Mouse (Mus musculus) limb, embryonic 15.5 days (tissue): ENCODE measurements around the gene Ech1. TPM values are rescaled to one million over a fixed set of nuclear protein-coding genes. Genes with fewer than 3 reads are reported as not detected.

Source experiments
- ATAC-seq: fragments of 200-750 bp; cut with Nextera tagmentation; 2 replicates; pipeline ENCODE4 v1.8.0; 2017; ENCODE audit warnings: low read depth, moderate TSS enrichment; ENCODE audit not compliant: insufficient number of reproducible peaks, low FRiP score, low TSS enrichment
- H3K27ac ChIP-seq: fragments of 300-500 bp; sonication (generic); 2 replicates; pipeline ENCODE4 v1.5.1; 2015; ENCODE audit warnings: moderate library complexity, mild to moderate bottlenecking, inconsistent platforms
- H3K27me3 ChIP-seq: fragments of 300-500 bp; sonication (generic); 2 replicates; pipeline ENCODE4 v1.6.1; 2015; ENCODE audit warnings: inconsistent platforms
- H3K36me3 ChIP-seq: fragments of 300-500 bp; sonication (generic); 2 replicates; pipeline ENCODE4 v1.6.1; 2015; ENCODE audit warnings: inconsistent platforms
- H3K4me1 ChIP-seq: fragments of 300-500 bp; sonication (generic); 2 replicates; pipeline ENCODE4 v1.6.1; 2015; ENCODE audit warnings: inconsistent platforms
- H3K4me2 ChIP-seq: fragments of 300-500 bp; sonication (generic); 2 replicates; pipeline ENCODE4 v1.6.1; 2015; ENCODE audit warnings: mild to moderate bottlenecking, inconsistent platforms
- H3K4me3 ChIP-seq: fragments of 300-500 bp; sonication (generic); 2 replicates; pipeline ENCODE4 v1.5.1; 2015; ENCODE audit warnings: mild to moderate bottlenecking, inconsistent platforms
- H3K9ac ChIP-seq: fragments of 300-500 bp; sonication (generic); 2 replicates; pipeline ENCODE4 v1.6.1; 2015; ENCODE audit warnings: inconsistent platforms
- H3K9me3 ChIP-seq: fragments of 300-500 bp; sonication (generic); 2 replicates; pipeline ENCODE4 v1.6.1; 2016; ENCODE audit warnings: inconsistent platforms
- WGBS: fragments of 180-500 bp; shearing (Covaris S2); methylation state at CpG from one replicate; pipeline ENCODE4 v1.1.7; 2015; 5-methylcytosine and 5-hydroxymethylcytosine counted together
- polyA plus RNA-seq: library from polyadenylated mRNA; unstranded; fragments of >200 nt; fragmentation: Nextera tagmentation; extraction: Ambion mirVana; gene quantifications from 2 replicates; pipeline ENCODE4 v1.2.1, GENCODE M21; 2015

Gene Ech1
- polyA plus RNA-seq: 217 and 232 TPM in 2 replicates

GRCm38 (mm10) chr7:28824941-28825685 lies at the start of gene Ech1:
Ech1 (plus strand) TSS chr7:28825217.
- 1% methylated on average over 33 of the region's 33 CpGs for WGBS
- peaks cover 26% of the 10 kb centered on the region for H3K4me1 ChIP-seq

GRCm38 (mm10) chr7:28778825-28779224 lies 46.2 kb upstream of the Ech1 start:
- H3K4me1 ChIP-seq: peaks cover 7% of the 10 kb centered on the region
- H3K4me2 ChIP-seq: no peak overlapping the region
- H3K27ac ChIP-seq: no peak overlapping the region
- no peaks in the 10 kb centered on the region for H3K27me3 ChIP-seq
- H3K36me3 ChIP-seq: peaks cover 62% of the 10 kb centered on the region
- no peak for ATAC-seq
- 85% methylated on average over 9 of the region's 9 CpGs for WGBS
- H3K4me3 ChIP-seq: no peak overlapping the region
- no peak overlapping the region for H3K9ac ChIP-seq
- H3K9me3 ChIP-seq: no peaks in the 10 kb centered on the region

More at GRCm38 (mm10) chr7:28824941-28825685, at the start of gene Ech1:
- Histone ChIP-seq H3K4me3 (peak within 1 kb of the TSS; percentile 49), H3K36me3 (peaks cover 42% of the 10 kb centered on the region), H3K9me3 (no peaks in the 10 kb centered on the region), H3K27me3 (no peaks in the 10 kb centered on the region), H3K4me2 (peak within 1 kb of the TSS; percentile 52), H3K9ac (peak within 1 kb of the TSS; percentile 52), H3K27ac (peak within 1 kb of the TSS; percentile 92)
- peak; percentile 61; the same call in 1 of the 2 replicates for ATAC-seq

- WGBS: 42% methylated on average over 6 of the region's 6 CpGs
- ATAC-seq: 0 out of 2 replicates have a peak, but pooled peaks have one; percentile 45
- no peaks in the 10 kb centered on the region for H3K27me3 ChIP-seq
- no peaks in the 10 kb centered on the region for H3K9me3 ChIP-seq
- peaks cover 7% of the 10 kb centered on the region for H3K4me1 ChIP-seq
- H3K4me2 ChIP-seq: no peak overlapping the region
- H3K9ac ChIP-seq: no peak overlapping the region
- peaks cover 60% of the 10 kb centered on the region for H3K36me3 ChIP-seq
- peak overlapping the region; percentile 73 for H3K27ac ChIP-seq
- no peak overlapping the region for H3K4me3 ChIP-seq
These were observed 44.9 kb upstream of the Ech1 start for GRCm38 (mm10) chr7:28780067-28780658.

GRCm38 (mm10) chr7:28780857-28781256 lies 44.2 kb upstream of the Ech1 start:
- WGBS: 64% methylated on average over 7 of the region's 7 CpGs
- Histone ChIP-seq H3K9me3 (no peaks in the 10 kb centered on the region), H3K27me3 (no peaks in the 10 kb centered on the region), H3K9ac (no peak overlapping the region), H3K4me1 (peaks cover 7% of the 10 kb centered on the region), H3K27ac (peak overlapping the region; percentile 73), H3K4me3 (no peak overlapping the region), H3K36me3 (peaks cover 60% of the 10 kb centered on the region), H3K4me2 (no peak overlapping the region)
- no peak for ATAC-seq

DNA sequence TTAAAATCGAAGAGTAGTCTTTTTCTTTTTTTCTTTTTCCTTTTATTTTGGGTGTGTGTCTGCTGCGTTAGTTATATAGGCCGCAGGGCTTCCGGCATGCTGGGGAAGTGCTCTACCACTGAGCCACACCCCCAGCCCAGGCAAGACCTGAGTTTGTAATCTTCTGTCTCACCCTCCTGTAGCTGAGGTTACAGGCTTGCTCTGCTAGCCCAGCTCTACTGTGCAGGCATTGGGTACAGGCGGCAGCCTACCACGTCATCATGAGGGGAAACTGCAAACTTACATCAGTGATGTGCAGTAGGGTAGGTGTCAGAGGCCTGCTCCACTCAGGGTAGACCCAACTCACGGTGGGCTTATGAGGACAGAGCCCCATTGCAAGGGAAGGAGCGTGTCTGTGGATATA lies 43.8 kb upstream of the Ech1 start:
- WGBS: 82% methylated on average over 8 of the region's 8 CpGs
- Histone ChIP-seq H3K9ac (no peak overlapping the region), H3K27ac (peak overlapping the region; percentile 73; the same call in 1 of the 2 replicates), H3K9me3 (no peaks in the 10 kb centered on the region), H3K4me3 (no peak overlapping the region), H3K4me2 (no peak overlapping the region), H3K4me1 (peaks cover 7% of the 10 kb centered on the region), H3K27me3 (no peaks in the 10 kb centered on the region), H3K36me3 (peaks cover 59% of the 10 kb centered on the region)
- ATAC-seq: no peak

GRCm38 (mm10) chr7:28785161-28785560 lies 39.9 kb upstream of the Ech1 start:
- peaks cover 53% of the 10 kb centered on the region for H3K36me3 ChIP-seq
- no peaks in the 10 kb centered on the region for H3K9me3 ChIP-seq
- no peak for ATAC-seq
- H3K27me3 ChIP-seq: no peaks in the 10 kb centered on the region
- H3K27ac ChIP-seq: no peak overlapping the region
- no peak overlapping the region for H3K9ac ChIP-seq
- peaks cover 25% of the 10 kb centered on the region for H3K4me1 ChIP-seq
- WGBS: 67% methylated on average over 5 of the region's 5 CpGs
- H3K4me2 ChIP-seq: no peak overlapping the region
- no peak overlapping the region for H3K4me3 ChIP-seq

GRCm38 (mm10) chr7:28787884-28788283 lies 37.1 kb upstream of the Ech1 start:
- Histone ChIP-seq H3K4me3 (no peak overlapping the region), H3K27me3 (no peaks in the 10 kb centered on the region), H3K9me3 (no peaks in the 10 kb centered on the region), H3K9ac (no peak overlapping the region), H3K36me3 (peaks cover 42% of the 10 kb centered on the region), H3K27ac (no peak overlapping the region; the same call in 1 of the 2 replicates), H3K4me1 (peaks cover 27% of the 10 kb centered on the region), H3K4me2 (no peak overlapping the region)
- WGBS: 88% methylated on average over 9 of the region's 9 CpGs
- no peak for ATAC-seq

DNA sequence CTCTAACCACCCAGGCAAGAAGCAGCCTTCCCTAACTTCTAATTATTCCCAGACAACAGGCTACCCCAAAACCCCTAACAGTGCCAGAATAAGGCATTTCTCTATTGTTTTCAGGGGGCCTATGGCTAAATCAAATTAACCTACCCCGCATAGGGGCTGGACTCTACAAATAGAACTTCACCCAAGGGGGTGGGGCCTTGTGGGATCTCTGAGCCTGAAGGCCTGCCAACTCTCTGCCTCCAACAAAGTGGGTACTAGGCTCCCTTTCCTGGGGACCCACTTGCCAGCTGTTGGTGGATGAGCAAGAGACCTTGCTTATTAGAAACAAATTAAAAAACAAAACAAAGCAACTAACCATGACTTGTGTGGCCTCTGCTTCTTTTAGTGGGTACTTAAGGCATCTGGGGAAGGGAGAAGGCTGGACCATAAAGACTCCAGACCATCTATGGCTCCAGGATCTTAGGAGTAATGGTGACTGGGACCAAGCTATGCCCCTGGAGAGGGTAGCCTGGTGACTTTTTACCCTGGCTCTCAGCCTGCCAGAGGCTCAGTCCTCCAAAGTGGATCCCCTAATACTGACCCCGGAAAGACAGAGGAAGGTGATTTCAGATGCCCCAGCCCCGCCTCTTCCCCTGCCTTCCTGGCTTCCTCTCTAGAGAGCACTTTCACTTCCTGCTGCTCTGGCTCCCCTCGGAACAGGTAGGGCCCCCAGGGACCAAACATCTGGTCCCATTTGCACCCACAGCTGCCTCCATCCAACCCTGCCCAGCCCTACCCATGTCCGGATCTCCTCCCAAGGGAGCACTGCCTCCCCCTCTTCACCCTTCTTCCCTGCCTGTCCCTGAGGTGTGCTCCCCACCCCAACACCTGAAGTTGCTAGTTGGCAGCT lies 36.5 kb upstream of the Ech1 start, which contains the start of gene Rinl:
TSS of gene Rinl (plus strand) at position 663 of the 889 bp plus-strand sequence.
- H3K27me3 ChIP-seq: no peaks in the 10 kb centered on the region
- H3K4me3 ChIP-seq: no peak within 1 kb of the TSS
- ATAC-seq: no peak
- H3K9ac ChIP-seq: no peak within 1 kb of the TSS
- peaks cover 39% of the 10 kb centered on the region for H3K36me3 ChIP-seq
- peak within 1 kb of the TSS; percentile 40 for H3K27ac ChIP-seq
- H3K4me1 ChIP-seq: peaks cover 27% of the 10 kb centered on the region
- H3K4me2 ChIP-seq: no peak within 1 kb of the TSS
- WGBS: 53% methylated on average over 5 of the region's 5 CpGs
- no peaks in the 10 kb centered on the region for H3K9me3 ChIP-seq

- Histone ChIP-seq H3K4me3 (no peak overlapping the region), H3K4me2 (no peak overlapping the region), H3K4me1 (peaks cover 27% of the 10 kb centered on the region), H3K27me3 (no peaks in the 10 kb centered on the region), H3K9ac (no peak overlapping the region), H3K27ac (peak overlapping the region; percentile 40), H3K36me3 (peaks cover 32% of the 10 kb centered on the region), H3K9me3 (no peaks in the 10 kb centered on the region)
- WGBS: 42% methylated on average over 3 of the region's 3 CpGs
- no peak for ATAC-seq
These were observed 35.8 kb upstream of the Ech1 start for GRCm38 (mm10) chr7:28789235-28789634.

DNA sequence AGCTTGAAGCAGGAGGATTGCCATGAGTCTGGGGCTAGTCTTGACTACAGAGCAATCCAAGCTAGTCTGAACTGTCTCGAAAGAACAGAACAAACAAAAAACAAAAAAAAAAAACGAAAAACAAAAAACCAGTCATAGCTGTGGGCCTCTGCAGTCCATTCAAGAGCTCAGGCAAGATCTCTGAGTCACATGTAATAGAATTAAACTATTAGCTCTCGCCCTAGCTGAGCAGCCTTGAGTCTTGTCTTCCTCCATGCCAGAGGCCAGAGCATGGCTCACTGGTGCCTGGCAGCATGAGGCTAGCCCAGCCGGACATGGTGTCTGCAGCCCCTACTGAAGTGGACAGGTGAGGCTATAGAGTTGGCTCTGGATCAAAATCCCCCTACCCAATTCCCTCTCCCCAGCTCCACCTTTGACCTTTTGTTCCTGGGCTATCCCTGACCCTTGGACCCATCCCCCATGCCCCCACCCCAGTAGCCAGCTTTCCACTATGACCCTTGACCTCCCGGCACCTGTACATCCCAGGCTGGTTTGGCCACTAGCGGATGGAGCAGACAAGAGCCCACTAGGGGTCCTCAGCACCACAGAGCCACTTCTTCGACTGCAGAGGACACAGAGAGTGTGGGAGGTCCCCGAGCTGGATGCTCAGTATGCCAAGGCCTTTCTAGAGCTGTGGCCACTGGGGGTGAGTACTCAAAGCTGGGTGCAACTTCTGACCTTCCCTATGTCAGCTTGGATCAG lies 34.8 kb upstream of the Ech1 start:
- Histone ChIP-seq H3K27ac (peak overlapping the region; percentile 40), H3K36me3 (peaks cover 25% of the 10 kb centered on the region)

DNA sequence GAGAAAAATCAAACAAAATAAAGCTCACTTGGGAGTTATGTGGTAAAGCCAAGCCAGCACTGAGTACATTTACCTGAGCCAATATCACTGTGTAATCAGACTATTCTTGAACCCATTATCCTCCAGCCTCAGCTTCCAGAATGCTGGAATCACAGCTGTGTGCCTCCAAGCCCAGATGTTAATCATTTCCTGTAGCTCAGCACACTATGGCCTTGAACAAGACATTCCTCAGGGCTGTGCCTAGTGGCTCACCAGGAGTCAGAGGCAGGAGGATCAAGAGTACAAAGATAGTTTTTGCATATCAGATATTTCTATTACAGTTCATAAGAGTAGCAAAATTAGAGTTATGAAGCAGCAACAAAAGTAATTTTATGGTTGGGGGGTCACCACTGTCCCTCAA lies 33.3 kb upstream of the Ech1 start:
- peaks cover 35% of the 10 kb centered on the region for H3K4me1 ChIP-seq
- peaks cover 13% of the 10 kb centered on the region for H3K36me3 ChIP-seq
- H3K4me3 ChIP-seq: no peak overlapping the region
- no peak overlapping the region for H3K4me2 ChIP-seq
- ATAC-seq: no peak
- no peak overlapping the region for H3K9ac ChIP-seq
- no peak overlapping the region for H3K27ac ChIP-seq
- no peaks in the 10 kb centered on the region for H3K27me3 ChIP-seq
- no peaks in the 10 kb centered on the region for H3K9me3 ChIP-seq

More for the DNA sequence above, 34.8 kb upstream of the Ech1 start:
- H3K27me3 ChIP-seq: no peaks in the 10 kb centered on the region
- no peaks in the 10 kb centered on the region for H3K9me3 ChIP-seq
- no peak for ATAC-seq
- peaks cover 27% of the 10 kb centered on the region for H3K4me1 ChIP-seq
- H3K4me3 ChIP-seq: no peak overlapping the region
- 54% methylated on average over 8 of the region's 8 CpGs for WGBS
- no peak overlapping the region for H3K4me2 ChIP-seq
- no peak overlapping the region for H3K9ac ChIP-seq
